Mouse (Mus musculus) heart, postnatal 0 days (tissue): ENCODE measurements around the gene Iqcb1. TPM values are rescaled to one million over a fixed set of nuclear protein-coding genes. Genes with fewer than 3 reads are reported as not detected.

ENCODE experiments used
- ATAC-seq: fragments of 200-750 bp; cut with Nextera tagmentation; 2 replicates; pipeline ENCODE4 v1.8.0; 2017; ENCODE audit warnings: low read depth, moderate number of reproducible peaks, moderate library complexity; ENCODE audit not compliant: insufficient read depth
- DNase-seq: peaks from one replicate; pipeline ENCODE4 v3.0.0-alpha.2; 2016; ENCODE audit warnings: low spot score
- H3K27ac ChIP-seq: fragments of 300-500 bp; sonication (generic); 2 replicates; pipeline ENCODE4 v1.5.1; 2014; ENCODE audit warnings: low read depth, mild to moderate bottlenecking
- H3K27me3 ChIP-seq: fragments of 300-500 bp; sonication (generic); 2 replicates; pipeline ENCODE4 v1.6.1; 2014; ENCODE audit warnings: low read length, mixed read lengths; ENCODE audit not compliant: control insufficient read depth, insufficient read depth
- H3K36me3 ChIP-seq: fragments of 300-500 bp; sonication (generic); replicated peaks from 2 replicates; pipeline ENCODE4 v1.6.1; 2014; ENCODE audit warnings: low read length, mixed read lengths; ENCODE audit not compliant: control insufficient read depth, insufficient read depth
- H3K4me1 ChIP-seq: fragments of 300-500 bp; sonication (generic); 2 replicates; pipeline ENCODE4 v1.6.1; 2014; ENCODE audit warnings: antibody characterized with exemption; ENCODE audit not compliant: control insufficient read depth, insufficient read depth
- H3K4me2 ChIP-seq: fragments of 300-500 bp; sonication (generic); 2 replicates; pipeline ENCODE4 v1.6.1; 2014; ENCODE audit warnings: low read depth, mild to moderate bottlenecking, low read length, moderate library complexity
- H3K4me3 ChIP-seq: fragments of 300-500 bp; sonication (generic); 2 replicates; pipeline ENCODE4 v1.5.1; 2014; ENCODE audit warnings: low read depth, low read length
- H3K9ac ChIP-seq: fragments of 300-500 bp; sonication (generic); replicated peaks from 2 replicates; pipeline ENCODE4 v1.6.1; 2014; ENCODE audit warnings: low read depth, low read length, mixed read lengths
- H3K9me3 ChIP-seq: fragments of 300-500 bp; sonication (generic); replicated peaks from 2 replicates; pipeline ENCODE4 v1.6.1; 2016; ENCODE audit warnings: low read length; ENCODE audit not compliant: control insufficient read depth
- CTCF ChIP-seq: IDR thresholded peaks from 2 replicates; pipeline ENCODE4 v1.5.1; 2016; ENCODE audit warnings: antibody characterized with exemption, control low read depth, low read depth
- EP300 ChIP-seq: IDR thresholded peaks from 2 replicates; pipeline ENCODE4 v1.6.1; 2016; ENCODE audit warnings: antibody characterized with exemption, low read depth
- WGBS: fragments of 180-500 bp; shearing (Covaris S2); extraction: QIAGEN DNeasy Blood & Tissue Kit; methylation state at CpG from one replicate; pipeline ENCODE4 v1.1.7; 2014; 5-methylcytosine and 5-hydroxymethylcytosine counted together
- polyA plus RNA-seq: library from polyadenylated mRNA; unstranded; fragments of >200 nt; fragmentation: Nextera tagmentation; extraction: Ambion mirVana; gene quantifications from 2 replicates; pipeline ENCODE4 v1.2.1, GENCODE M21; 2015
- total RNA-seq: library from RNA; depleted of rRNA; stranded (reverse); fragments of >200 nt; gene quantifications from 2 replicates; pipeline ENCODE4 v1.2.3, GENCODE M21; 2014; ENCODE audit warnings: low replicate concordance; rRNA removed

The Iqcb1 gene
- 4.1 and 7.9 TPM in 2 replicates for total RNA-seq
- 14.9 TPM in 2 replicates for polyA plus RNA-seq

- Histone ChIP-seq H3K4me2 (peak within 1 kb of the TSS; percentile 74), H3K27ac (no peak within 1 kb of the TSS), H3K4me1 (no peaks in the 10 kb centered on the region; the same call in 1 of the 2 replicates), H3K9ac (peak within 1 kb of the TSS; percentile 56), H3K9me3 (no peaks in the 10 kb centered on the region), H3K27me3 (peaks cover 4% of the 10 kb centered on the region), H3K36me3 (no peaks in the 10 kb centered on the region), H3K4me3 (peak within 1 kb of the TSS; percentile 59)
- ATAC-seq (peak; percentile 97), DNase-seq (peak; percentile 51)
- WGBS: under 1% methylated on average over 57 of the region's 64 CpGs
- TF ChIP-seq EP300 (no peak), CTCF (no peak)
These were observed at the start of gene Iqcb1 for GRCm38 (mm10) chr16:36828054-36828786. Gene Iqcb1, plus strand, starts transcription at chr16:36828385.

GRCm38 (mm10) chr16:36784146-36784545 lies 44.0 kb upstream of the Iqcb1 start:
- Histone ChIP-seq H3K4me2 (peak overlapping the region; percentile 23), H3K27me3 (no peaks in the 10 kb centered on the region), H3K9me3 (no peaks in the 10 kb centered on the region), H3K36me3 (no peaks in the 10 kb centered on the region), H3K27ac (no peak overlapping the region), H3K4me3 (no peak overlapping the region), H3K4me1 (no peaks in the 10 kb centered on the region), H3K9ac (no peak overlapping the region)
- DNase-seq (no peak), ATAC-seq (no peak)
- WGBS: 77% methylated on average over 2 of the region's 2 CpGs
- TF ChIP-seq EP300 (no peak), CTCF (no peak)

- 54% methylated on average over 10 of the region's 10 CpGs for WGBS
- ATAC-seq: no peak
- no peaks in the 10 kb centered on the region for H3K9me3 ChIP-seq
These were observed 43.4 kb upstream of the Iqcb1 start, which contains the start of gene Slc15a2 for GRCm38 (mm10) chr16:36784594-36785313. Gene Slc15a2, minus strand, starts transcription at chr16:36784962.

GRCm38 (mm10) chr16:36786466-36786865 lies 41.7 kb upstream of the Iqcb1 start:
- H3K4me2 ChIP-seq: no peak overlapping the region
- no peaks in the 10 kb centered on the region for H3K9me3 ChIP-seq
- no peak for ATAC-seq
- no peaks in the 10 kb centered on the region for H3K27me3 ChIP-seq
- H3K4me3 ChIP-seq: no peak overlapping the region
- H3K36me3 ChIP-seq: no peaks in the 10 kb centered on the region
- TF ChIP-seq EP300 (no peak), CTCF (no peak)
- WGBS: 84% methylated on average over 7 of the region's 7 CpGs
- no peak overlapping the region for H3K27ac ChIP-seq
- no peak for DNase-seq
- no peaks in the 10 kb centered on the region for H3K4me1 ChIP-seq
- no peak overlapping the region for H3K9ac ChIP-seq

More at GRCm38 (mm10) chr16:36784594-36785313, 43.4 kb upstream of the Iqcb1 start, which contains the start of gene Slc15a2:
- no peak within 1 kb of the TSS for H3K9ac ChIP-seq
- H3K27ac ChIP-seq: no peak within 1 kb of the TSS
- TF ChIP-seq CTCF: no peak
- no peak for TF ChIP-seq EP300
- no peaks in the 10 kb centered on the region for H3K4me1 ChIP-seq
- no peak within 1 kb of the TSS for H3K4me3 ChIP-seq
- H3K36me3 ChIP-seq: no peaks in the 10 kb centered on the region
- H3K4me2 ChIP-seq: peak within 1 kb of the TSS; percentile 23
- DNase-seq: no peak
- H3K27me3 ChIP-seq: no peaks in the 10 kb centered on the region

GRCm38 (mm10) chr16:36790166-36790565 lies 38.0 kb upstream of the Iqcb1 start:
- Histone ChIP-seq H3K4me1 (no peaks in the 10 kb centered on the region), H3K27me3 (no peaks in the 10 kb centered on the region), H3K9ac (no peak overlapping the region), H3K9me3 (no peaks in the 10 kb centered on the region), H3K27ac (no peak overlapping the region), H3K4me2 (no peak overlapping the region), H3K4me3 (no peak overlapping the region), H3K36me3 (no peaks in the 10 kb centered on the region)
- DNase-seq (no peak), ATAC-seq (no peak)
- TF ChIP-seq EP300 (no peak), CTCF (no peak)
- 64% methylated on average over 4 of the region's 4 CpGs for WGBS
